Mouse (Mus musculus): ENCODE measurements around the gene Dcbld2. TPM values are rescaled to one million over a fixed set of nuclear protein-coding genes. Genes with fewer than 3 reads are reported as not detected.
"Not testable (repeated sequence)": the region's sequence is repeated elsewhere in the genome, so short reads cannot be mapped to it uniquely, and the experiment has no call there.

The Dcbld2 gene
- polyA plus RNA-seq, 1 experiment from 2014 or later, result 7.4 TPM

GRCm38 (mm10) chr16:58451647-58452046 lies 43.4 kb downstream of the Dcbld2 start:
- Histone ChIP-seq H3K36me3 (peaks cover 23% of the 10 kb centered on the region; the same call in 1 of the 2 replicates), H3K9me3 (no peaks in the 10 kb centered on the region)

GRCm38 (mm10) chr16:58453138-58453537 lies 44.9 kb downstream of the Dcbld2 start:
- Histone ChIP-seq H3K4me3 (no peak overlapping the region), H3K4me1 (peaks cover 3% of the 10 kb centered on the region; the same call in 1 of the 2 replicates), H3K27ac (no peak overlapping the region), H3K9me3 (no peaks in the 10 kb centered on the region), H3K9ac (no peak overlapping the region), H3K4me2 (no peak overlapping the region), H3K36me3 (peaks cover 23% of the 10 kb centered on the region; the same call in 1 of the 2 replicates), H3K27me3 (no peaks in the 10 kb centered on the region)
- ATAC-seq (ENCODE audit: borderline replicate concordance, extremely low read depth, low FRiP score, low TSS enrichment), result no peak
- WGBS, result 33% methylated on average over 3 of the region's 3 CpGs

More at GRCm38 (mm10) chr16:58451647-58452046, 43.4 kb downstream of the Dcbld2 start:
- peaks cover 8% of the 10 kb centered on the region; the same call in 1 of the 2 replicates for H3K4me1 ChIP-seq
- no peak overlapping the region for H3K4me2 ChIP-seq
- no peak for ATAC-seq (ENCODE audit: borderline replicate concordance, extremely low read depth, low FRiP score, low TSS enrichment)
- H3K27ac ChIP-seq, result no peak overlapping the region
- WGBS, result 94% methylated on average over 5 of the region's 5 CpGs
- no peak overlapping the region for H3K4me3 ChIP-seq
- H3K27me3 ChIP-seq, result no peaks in the 10 kb centered on the region
- H3K9ac ChIP-seq, result no peak overlapping the region

DNA sequence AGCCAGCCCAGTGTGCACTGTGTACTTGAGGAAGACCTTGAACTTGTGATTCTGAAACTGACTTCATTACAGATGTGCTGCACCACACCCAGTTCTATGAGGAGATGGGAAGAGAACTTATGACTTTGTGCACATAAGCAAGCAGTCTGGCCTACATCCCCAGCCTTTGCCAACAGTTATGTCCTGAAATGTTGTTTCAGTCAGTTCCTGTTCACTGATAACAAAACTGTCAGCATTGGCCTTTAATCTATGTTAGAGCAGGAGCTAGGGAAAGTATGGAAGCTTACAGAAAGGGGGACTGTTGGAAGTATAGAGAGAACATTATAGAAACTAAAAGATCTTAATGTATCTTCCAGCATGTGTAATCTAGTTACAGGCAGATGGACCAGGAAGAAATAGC lies 45.6 kb downstream of the Dcbld2 start:
- no peaks in the 10 kb centered on the region for H3K27me3 ChIP-seq
- no peak overlapping the region for H3K27ac ChIP-seq
- H3K36me3 ChIP-seq, result peaks cover 26% of the 10 kb centered on the region; the same call in 1 of the 2 replicates
- H3K9me3 ChIP-seq, result no peaks in the 10 kb centered on the region
- peaks cover 3% of the 10 kb centered on the region; the same call in 1 of the 2 replicates for H3K4me1 ChIP-seq
- no peak for ATAC-seq (ENCODE audit: borderline replicate concordance, extremely low read depth, low FRiP score, low TSS enrichment)
- H3K9ac ChIP-seq, result no peak overlapping the region
- no peak overlapping the region for H3K4me3 ChIP-seq
- H3K4me2 ChIP-seq, result no peak overlapping the region

GRCm38 (mm10) chr16:58454617-58455016 lies 46.4 kb downstream of the Dcbld2 start:
- ATAC-seq (ENCODE audit: borderline replicate concordance, extremely low read depth, low FRiP score, low TSS enrichment), result no peak
- WGBS, result 54% methylated on average over 8 of the region's 8 CpGs
- Histone ChIP-seq H3K4me1 (no peaks in the 10 kb centered on the region), H3K27me3 (no peaks in the 10 kb centered on the region), H3K4me3 (no peak overlapping the region), H3K9me3 (no peaks in the 10 kb centered on the region), H3K27ac (no peak overlapping the region), H3K36me3 (peaks cover 31% of the 10 kb centered on the region), H3K4me2 (no peak overlapping the region), H3K9ac (no peak overlapping the region)

GRCm38 (mm10) chr16:58455118-58455517 lies 46.9 kb downstream of the Dcbld2 start:
- H3K36me3 ChIP-seq, result peaks cover 30% of the 10 kb centered on the region
- H3K4me3 ChIP-seq, result no peak overlapping the region
- WGBS, result 76% methylated on average over 5 of the region's 5 CpGs
- ATAC-seq (ENCODE audit: borderline replicate concordance, extremely low read depth, low FRiP score, low TSS enrichment), result no peak
- H3K9me3 ChIP-seq, result no peaks in the 10 kb centered on the region
- H3K4me1 ChIP-seq, result no peaks in the 10 kb centered on the region
- no peak overlapping the region for H3K27ac ChIP-seq
- no peak overlapping the region for H3K9ac ChIP-seq
- no peak overlapping the region for H3K4me2 ChIP-seq
- no peaks in the 10 kb centered on the region for H3K27me3 ChIP-seq

GRCm38 (mm10) chr16:58456445-58456844 lies 48.2 kb downstream of the Dcbld2 start:
- Histone ChIP-seq H3K4me1 (no peaks in the 10 kb centered on the region), H3K36me3 (peaks cover 29% of the 10 kb centered on the region), H3K9ac (no peak overlapping the region), H3K9me3 (no peaks in the 10 kb centered on the region), H3K27me3 (no peaks in the 10 kb centered on the region), H3K4me2 (no peak overlapping the region), H3K4me3 (no peak overlapping the region), H3K27ac (no peak overlapping the region)
- WGBS, result 68% methylated on average over 5 of the region's 5 CpGs
- ATAC-seq (ENCODE audit: borderline replicate concordance, extremely low read depth, low FRiP score, low TSS enrichment), result no peak

GRCm38 (mm10) chr16:58456991-58457390 lies 48.7 kb downstream of the Dcbld2 start:
- Histone ChIP-seq H3K4me3 (no peak overlapping the region), H3K27me3 (no peaks in the 10 kb centered on the region), H3K27ac (no peak overlapping the region), H3K4me1 (no peaks in the 10 kb centered on the region), H3K36me3 (peaks cover 29% of the 10 kb centered on the region), H3K4me2 (no peak overlapping the region), H3K9me3 (no peaks in the 10 kb centered on the region), H3K9ac (no peak overlapping the region)
- ATAC-seq (ENCODE audit: borderline replicate concordance, extremely low read depth, low FRiP score, low TSS enrichment), result no peak
- whole genome bisulfite sequencing, result 68% methylated on average over 6 of the region's 6 CpGs

DNA sequence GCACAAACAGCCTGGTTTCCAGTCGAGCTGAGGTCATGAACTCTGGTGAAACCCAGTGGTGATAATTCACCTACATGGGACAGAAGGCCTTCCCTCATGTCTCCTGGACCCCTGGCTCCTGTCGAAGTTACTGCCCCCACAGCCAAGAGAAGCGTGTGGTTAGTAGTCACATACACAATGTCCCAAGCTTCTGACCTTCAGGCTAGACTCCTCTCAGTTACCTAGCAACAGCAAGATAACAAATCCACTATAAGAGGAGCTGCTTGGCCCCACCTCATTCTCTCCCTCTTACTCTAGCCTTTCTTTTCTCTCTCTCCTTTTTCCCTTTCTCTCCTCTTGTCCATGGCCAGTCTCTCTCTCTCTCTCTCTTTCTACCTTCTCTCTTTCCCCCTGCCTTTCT lies 51.7 kb downstream of the Dcbld2 start:
- peaks cover 46% of the 10 kb centered on the region for H3K36me3 ChIP-seq
- not testable (repeated sequence) for H3K4me1 ChIP-seq; H3K4me3 ChIP-seq; H3K27me3 ChIP-seq; H3K27ac ChIP-seq; H3K9ac ChIP-seq; ATAC-seq (ENCODE audit: borderline replicate concordance, extremely low read depth, low FRiP score, low TSS enrichment); H3K4me2 ChIP-seq; H3K9me3 ChIP-seq
- 15% methylated on average over 3 of the region's 3 CpGs for WGBS

DNA sequence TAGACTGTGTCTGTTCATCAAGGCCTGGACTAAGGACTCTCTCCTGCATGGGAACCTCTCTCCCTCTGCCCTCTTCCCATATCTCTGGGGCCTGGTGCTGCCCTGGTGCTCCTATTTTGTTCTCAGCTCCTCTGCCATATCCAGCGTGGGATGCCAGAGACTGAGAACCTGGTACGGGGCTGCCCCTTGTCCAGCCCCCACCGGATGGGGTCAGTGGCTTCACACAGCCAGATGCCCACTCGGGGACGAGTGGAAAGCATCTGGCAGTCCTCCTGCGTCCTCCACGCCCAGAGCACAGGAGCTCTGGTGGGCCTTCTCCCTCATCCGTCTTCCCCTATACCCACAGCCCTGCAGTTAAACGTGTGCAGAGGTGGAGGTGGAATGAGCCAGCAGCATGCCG lies 52.1 kb downstream of the Dcbld2 start:
- H3K27ac ChIP-seq, result no peak overlapping the region
- H3K9me3 ChIP-seq, result no peaks in the 10 kb centered on the region
- H3K4me3 ChIP-seq, result no peak overlapping the region
- no peak overlapping the region for H3K9ac ChIP-seq
- no peak overlapping the region for H3K4me2 ChIP-seq
- H3K4me1 ChIP-seq, result no peaks in the 10 kb centered on the region
- WGBS, result 75% methylated on average over 10 of the region's 10 CpGs
- H3K27me3 ChIP-seq, result no peaks in the 10 kb centered on the region
- no peak for ATAC-seq (ENCODE audit: borderline replicate concordance, extremely low read depth, low FRiP score, low TSS enrichment)
- H3K36me3 ChIP-seq, result peaks cover 50% of the 10 kb centered on the region

DNA sequence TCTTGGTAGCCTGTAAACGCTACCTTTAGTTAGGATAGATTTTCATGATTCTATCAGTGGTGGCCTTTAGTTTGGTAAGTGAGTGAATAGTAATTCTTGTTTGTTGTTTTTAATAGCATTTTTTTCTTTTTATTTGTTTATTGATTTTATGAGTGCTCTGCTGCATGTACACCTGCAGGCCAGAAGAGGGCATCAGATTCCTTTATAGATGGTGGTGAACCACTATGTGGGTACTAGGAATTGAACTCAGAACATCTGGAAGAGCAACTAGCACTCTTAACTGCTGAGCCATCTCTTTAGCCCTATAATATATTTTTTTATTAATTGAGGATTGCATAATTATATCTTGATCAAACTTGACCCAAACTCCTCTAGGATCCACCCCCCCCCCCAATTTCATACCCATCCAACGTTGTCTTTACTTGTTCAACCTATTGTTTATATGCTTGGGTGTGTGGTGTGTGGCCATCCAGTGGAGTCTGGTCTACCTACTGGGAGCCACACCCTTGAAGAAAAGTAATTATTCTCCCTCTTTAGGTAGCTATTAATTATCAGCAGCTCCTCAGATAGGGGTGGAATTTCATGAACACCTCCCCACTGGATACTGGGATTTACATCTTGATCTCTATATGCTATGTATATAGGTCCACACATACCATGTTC lies 53.7 kb downstream of the Dcbld2 start:
- no peak overlapping the region for H3K27ac ChIP-seq
- ATAC-seq (ENCODE audit: borderline replicate concordance, extremely low read depth, low FRiP score, low TSS enrichment), result no peak
- no peak overlapping the region for H3K4me3 ChIP-seq
- no peak overlapping the region for H3K9ac ChIP-seq
- peaks cover 59% of the 10 kb centered on the region for H3K36me3 ChIP-seq
- no peak overlapping the region for H3K4me2 ChIP-seq
- no peaks in the 10 kb centered on the region for H3K4me1 ChIP-seq
- H3K9me3 ChIP-seq, result no peaks in the 10 kb centered on the region
- no peaks in the 10 kb centered on the region for H3K27me3 ChIP-seq
- 79% methylated on average over 2 of the region's 2 CpGs for WGBS

DNA sequence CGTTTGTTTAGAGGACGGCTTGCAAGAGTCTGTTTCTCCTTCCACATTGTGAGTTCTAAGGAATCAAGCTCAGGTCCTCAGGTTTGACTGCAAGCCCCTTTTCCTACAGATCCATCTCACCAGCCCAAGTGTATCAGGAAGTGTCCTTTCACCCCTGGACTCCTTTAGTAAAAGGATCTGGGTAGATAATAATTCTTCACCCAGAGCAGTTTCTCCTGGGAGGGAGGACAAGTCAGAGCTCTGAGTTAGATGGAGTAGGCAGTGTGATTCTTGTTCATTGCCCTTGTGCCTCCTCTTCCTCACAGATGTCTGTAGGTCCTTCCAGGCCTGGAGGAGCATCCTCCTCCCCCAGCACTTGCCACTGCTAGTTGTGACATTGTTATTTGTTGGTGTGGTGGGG lies 54.3 kb downstream of the Dcbld2 start:
- Histone ChIP-seq H3K4me1 (no peaks in the 10 kb centered on the region), H3K9me3 (no peaks in the 10 kb centered on the region), H3K4me2 (no peak overlapping the region), H3K4me3 (no peak overlapping the region), H3K27ac (no peak overlapping the region), H3K27me3 (no peaks in the 10 kb centered on the region), H3K9ac (no peak overlapping the region), H3K36me3 (peaks cover 65% of the 10 kb centered on the region)
- no peak for ATAC-seq (ENCODE audit: borderline replicate concordance, extremely low read depth, low FRiP score, low TSS enrichment)
- 87% methylated on average over 2 of the region's 2 CpGs for WGBS

DNA sequence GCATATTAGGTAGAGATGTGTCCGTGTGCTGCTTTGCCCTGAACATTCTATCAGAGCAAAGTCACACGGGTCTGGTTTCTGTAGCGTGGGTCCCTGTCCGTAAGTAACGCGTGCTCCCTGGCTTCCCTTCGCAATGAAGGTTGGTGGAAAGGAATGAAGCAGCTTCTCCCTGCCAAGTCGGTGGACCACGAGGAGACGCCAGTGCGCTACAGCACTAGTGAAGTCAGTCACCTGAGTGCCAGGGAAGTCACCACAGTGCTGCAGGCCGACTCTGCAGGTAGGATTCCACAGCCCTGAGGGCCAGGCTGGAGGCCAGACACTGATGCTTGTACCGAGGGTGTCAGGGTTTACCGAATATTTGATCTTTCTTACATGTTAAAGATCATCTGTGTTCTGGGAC lies 55.8 kb downstream of the Dcbld2 start:
- Histone ChIP-seq H3K4me3 (no peak overlapping the region), H3K36me3 (peaks cover 62% of the 10 kb centered on the region), H3K4me2 (no peak overlapping the region), H3K4me1 (no peaks in the 10 kb centered on the region), H3K9me3 (no peaks in the 10 kb centered on the region), H3K27ac (no peak overlapping the region), H3K9ac (no peak overlapping the region), H3K27me3 (no peaks in the 10 kb centered on the region)
- no peak for ATAC-seq (ENCODE audit: borderline replicate concordance, extremely low read depth, low FRiP score, low TSS enrichment)
- 92% methylated on average over 14 of the region's 14 CpGs for WGBS

- no peak overlapping the region for H3K27ac ChIP-seq
- 84% methylated on average over 9 of the region's 9 CpGs for WGBS
- no peaks in the 10 kb centered on the region for H3K4me1 ChIP-seq
- no peak overlapping the region for H3K4me2 ChIP-seq
- no peak overlapping the region for H3K4me3 ChIP-seq
- peaks cover 62% of the 10 kb centered on the region for H3K36me3 ChIP-seq
- no peak overlapping the region for H3K9ac ChIP-seq
- no peaks in the 10 kb centered on the region for H3K9me3 ChIP-seq
- no peaks in the 10 kb centered on the region for H3K27me3 ChIP-seq
- no peak for ATAC-seq (ENCODE audit: borderline replicate concordance, extremely low read depth, low FRiP score, low TSS enrichment)
Measured at GRCm38 (mm10) chr16:58465412-58465811, 57.2 kb downstream of the Dcbld2 start.

Data from lung, embryonic 15.5 days (tissue).